Mouse (Mus musculus) testis, postnatal 14 days (tissue): ENCODE data around the gene Txlng.
"Not testable (repeated sequence)": the region's sequence is repeated elsewhere in the genome, so short reads cannot be mapped to it uniquely, and the experiment has no call there.

ENCODE experiments used
- DNase-seq: peaks from one replicate; pipeline ENCODE4 v3.0.0; 2021; ENCODE audit warnings: low spot score

Gene Txlng

GRCm38 (mm10) chrX:162829203-162829708 lies at the start of gene Txlng:
TSS of gene Txlng (minus strand) at chrX:162829454.
- DNase-seq, result peak; percentile 96

DNA sequence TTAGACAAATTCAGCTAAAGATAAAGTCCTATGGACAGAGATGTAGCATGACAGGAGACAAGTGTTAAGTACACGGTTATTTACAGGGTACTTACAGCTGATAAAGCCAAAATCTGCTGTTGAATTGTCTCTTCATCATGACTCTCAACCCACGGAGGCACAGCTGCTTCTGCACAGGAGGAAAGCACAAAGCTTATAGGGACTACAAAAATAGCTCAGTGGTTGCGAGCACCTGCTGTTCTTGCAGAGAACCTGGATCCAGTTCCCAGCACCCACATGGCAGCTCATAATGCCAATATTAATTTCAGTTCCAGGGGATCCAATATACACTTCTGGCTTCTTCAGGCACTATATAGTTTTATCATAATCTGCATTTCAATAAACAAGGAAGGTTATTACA lies 49.0 kb upstream of the Txlng start:
- DNase-seq, result no peak

DNA sequence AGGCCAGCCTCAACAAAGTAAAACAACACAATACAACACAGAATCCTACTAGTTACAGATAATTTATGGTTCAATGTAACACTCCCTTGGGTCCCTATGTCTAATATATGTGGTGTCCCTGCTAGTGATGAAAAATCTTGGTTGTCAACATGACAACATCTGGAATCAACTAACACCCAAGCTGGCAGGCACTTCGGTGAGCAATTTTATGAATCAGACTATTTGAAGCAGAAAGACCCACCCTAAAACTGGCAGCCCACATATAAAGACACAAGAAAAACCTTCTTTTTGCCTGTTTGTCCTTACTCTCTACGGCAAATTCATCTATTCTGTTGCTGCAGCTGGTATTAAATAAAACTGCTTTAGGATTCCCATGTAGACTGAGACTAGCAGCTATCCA lies 44.5 kb upstream of the Txlng start:
- DNase-seq, result no peak

GRCm38 (mm10) chrX:162871734-162872517 lies 42.7 kb upstream of the Txlng start:
- peak; percentile 38 for DNase-seq

DNA sequence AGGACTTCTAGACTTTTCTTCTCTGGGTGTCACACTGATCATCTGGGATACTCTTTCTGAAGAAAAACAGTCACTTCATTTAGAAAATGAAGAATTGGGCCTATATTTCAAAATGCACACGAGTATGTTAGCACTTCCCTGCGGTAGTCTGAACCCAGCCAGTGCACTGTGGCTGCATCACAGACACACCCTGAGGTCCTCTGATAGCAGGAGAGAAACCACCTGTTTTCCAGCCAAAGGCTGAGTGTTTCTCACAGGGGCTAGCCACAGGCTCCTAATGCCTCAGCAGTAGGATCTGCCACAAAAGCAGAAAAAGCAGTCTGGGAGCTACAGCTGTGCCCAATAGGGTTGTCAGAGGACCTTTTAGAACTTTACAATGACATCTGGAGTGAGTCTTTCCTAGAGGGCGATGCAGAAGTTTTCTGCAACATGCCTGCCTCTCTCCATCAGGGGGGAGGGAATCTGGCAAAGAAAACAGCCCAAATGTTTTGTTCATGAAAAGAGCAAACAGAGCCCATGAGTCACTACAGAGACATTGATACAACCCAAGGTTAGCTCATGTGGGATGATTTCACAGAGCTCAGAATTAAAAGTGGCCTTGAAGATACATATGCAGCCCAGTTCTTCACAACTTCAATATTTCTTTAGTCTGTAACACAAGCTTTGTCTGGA lies 39.2 kb upstream of the Txlng start:
- DNase-seq, result no peak

DNA sequence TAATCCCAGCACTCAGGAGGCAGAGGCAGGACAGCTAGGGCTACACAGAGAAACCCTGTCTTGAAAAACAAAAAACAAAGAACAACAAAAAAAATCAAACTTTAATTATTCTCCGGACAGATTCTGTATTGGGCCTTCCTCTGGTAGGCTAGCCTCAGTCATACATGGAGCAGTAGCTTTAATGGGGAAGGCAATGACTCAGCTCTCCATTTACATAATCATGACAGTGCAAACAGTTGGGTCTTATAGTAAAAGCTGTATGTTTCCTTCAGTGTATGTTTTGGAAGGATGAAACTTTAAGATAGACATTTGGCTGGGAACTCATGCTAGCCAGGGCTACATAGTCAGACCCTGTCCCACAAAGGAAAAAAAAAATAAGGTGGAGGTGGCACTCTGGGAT lies 19.4 kb upstream of the Txlng start:
- no peak for DNase-seq

GRCm38 (mm10) chrX:162845531-162845930 lies 16.3 kb upstream of the Txlng start:
- DNase-seq, result no peak

GRCm38 (mm10) chrX:162844447-162845100 lies 15.3 kb upstream of the Txlng start:
- DNase-seq, result peak; percentile 8

DNA sequence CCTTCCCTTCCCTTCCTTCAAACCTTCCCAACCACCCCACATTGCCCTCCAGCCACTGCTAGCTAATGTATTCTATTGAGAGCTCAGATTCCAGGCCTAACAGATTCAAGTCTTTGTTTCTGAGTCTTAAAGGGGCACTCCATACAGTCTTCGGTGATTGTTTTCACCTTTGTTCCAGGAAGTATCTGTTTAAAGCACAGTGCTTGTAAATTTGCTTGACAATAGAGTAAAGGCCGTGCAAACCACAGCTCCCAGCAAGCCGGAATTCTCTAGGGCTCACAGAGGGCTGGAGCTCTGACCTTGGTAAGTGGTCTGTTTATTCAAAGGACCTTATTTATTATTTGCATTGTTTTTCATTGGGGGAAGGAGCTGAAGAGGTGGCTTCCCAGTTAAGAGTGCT lies 2.8 kb upstream of the Txlng start:
- DNase-seq, result no peak

DNA sequence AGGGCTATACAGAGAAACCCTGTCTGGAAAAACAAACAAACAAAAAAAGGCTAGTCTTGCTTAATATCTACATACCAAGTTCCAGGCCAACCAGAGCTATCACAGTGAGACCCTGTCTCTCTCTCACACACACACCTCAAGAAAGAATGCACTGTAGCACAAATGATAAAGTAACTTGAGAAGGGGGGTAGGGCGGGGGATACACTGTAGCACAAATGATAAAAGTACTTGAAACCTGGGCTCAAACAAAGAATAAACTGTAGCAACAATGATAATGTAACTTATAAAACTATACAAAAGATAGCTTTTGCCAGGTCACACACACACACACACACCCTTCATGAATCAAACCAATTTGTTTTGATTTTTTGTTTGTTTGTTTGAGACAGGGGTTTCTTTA lies 2.3 kb upstream of the Txlng start:
- peak; percentile 4 for DNase-seq

DNA sequence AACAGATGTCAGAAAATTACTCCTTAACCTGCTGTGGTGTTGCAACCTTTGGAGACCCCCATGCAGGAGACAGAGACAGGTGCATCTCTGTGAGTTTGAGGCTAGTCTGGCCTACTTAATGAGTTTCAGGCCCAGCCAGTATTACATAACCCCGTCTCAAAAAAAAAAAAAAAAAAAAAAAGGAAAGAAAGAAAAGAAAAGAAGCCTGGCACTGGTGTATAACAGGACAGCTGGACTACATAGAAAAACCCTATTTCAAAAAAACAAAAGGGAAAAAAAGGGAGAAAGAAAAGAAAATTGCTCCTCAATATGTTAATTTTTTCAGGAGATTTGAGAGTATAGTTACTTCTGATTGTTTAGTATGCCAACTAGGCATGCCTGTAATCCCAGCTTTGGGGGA lies 1.8 kb upstream of the Txlng start:
- no peak for DNase-seq

- DNase-seq, result not testable (repeated sequence)
Measured at GRCm38 (mm10) chrX:162830313-162830712, 1.1 kb upstream of the Txlng start.

GRCm38 (mm10) chrX:162829741-162830140 lies 487 bp upstream of the Txlng start:
- peak; percentile 14 for DNase-seq

DNA sequence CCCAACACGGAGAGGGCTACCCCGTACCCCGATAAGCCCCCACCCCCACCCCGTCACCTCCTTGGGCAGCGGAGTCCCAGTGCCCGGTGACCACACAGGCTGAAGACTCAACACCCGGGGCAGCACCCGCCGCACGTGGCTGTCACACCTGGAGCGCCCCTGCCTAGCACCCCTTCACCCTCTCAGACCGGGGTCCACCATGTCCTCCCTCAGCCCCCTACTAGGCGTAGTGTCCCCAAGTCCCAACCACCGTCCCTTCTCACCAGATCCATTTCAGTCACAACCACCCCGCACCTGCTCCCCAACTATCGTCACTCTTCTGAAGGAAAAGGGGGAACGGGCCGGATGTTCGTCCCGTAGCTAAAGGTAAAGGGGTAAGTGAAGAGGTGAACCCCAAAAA lies 471 bp downstream of the Txlng start:
- peak; percentile 33 for DNase-seq

DNA sequence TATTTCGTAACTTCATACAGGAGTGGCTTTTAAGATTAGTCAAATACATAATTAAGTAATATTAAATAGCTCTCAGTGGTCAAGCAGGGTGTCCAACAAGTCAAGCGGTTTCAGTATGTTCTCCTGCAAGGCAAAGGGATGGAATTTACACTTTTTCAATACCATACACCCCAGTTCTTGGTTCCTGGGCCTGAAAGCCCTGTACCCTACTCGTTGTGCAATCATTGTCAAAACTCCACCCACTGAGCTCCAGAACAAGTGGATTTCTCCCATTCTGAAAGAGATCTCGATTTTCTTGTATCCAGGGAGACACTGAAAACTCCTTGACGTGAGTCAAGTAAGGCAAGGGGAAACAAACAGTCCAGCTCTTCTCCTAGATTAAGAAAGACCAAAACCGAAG lies 1.2 kb downstream of the Txlng start:
- no peak for DNase-seq

DNA sequence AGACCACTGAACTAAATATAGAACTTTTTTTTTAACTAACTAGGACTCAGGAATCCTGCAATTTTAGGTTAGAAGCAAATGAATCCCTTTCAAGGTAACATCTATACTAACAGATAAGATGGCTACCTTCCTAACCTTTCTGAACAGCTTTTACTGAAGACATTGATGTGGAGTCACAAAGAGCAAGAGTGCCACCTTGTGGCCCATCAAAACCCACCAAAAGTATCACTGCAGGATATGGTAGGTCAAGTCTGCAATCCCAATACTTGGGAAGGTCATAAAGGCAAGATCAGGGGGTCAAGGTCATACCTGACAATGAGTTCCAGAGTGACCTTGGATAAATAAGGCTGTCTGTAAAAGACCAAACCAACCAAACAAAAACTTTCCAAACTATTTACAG lies 28.9 kb downstream of the Txlng start:
- DNase-seq, result no peak

DNA sequence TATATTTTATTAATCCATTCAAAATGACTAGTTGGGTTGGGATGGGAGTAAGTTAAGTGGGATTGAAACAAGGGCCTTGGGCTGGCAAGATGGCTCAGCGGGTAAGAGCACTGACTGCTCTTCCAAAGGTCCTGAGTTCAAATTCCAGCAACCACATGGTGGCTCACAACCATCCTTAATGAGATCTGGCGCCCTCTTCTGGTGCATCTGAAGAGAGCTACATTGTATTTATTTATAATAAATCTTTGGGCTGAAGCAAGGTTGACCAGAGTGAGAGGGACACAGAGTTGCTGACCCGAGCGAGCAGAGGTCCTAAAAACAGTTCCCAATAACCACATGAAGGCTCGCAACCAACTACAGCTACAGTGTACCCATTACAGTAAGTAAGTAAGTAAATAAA lies 37.9 kb downstream of the Txlng start:
- DNase-seq, result not testable (repeated sequence)

DNA sequence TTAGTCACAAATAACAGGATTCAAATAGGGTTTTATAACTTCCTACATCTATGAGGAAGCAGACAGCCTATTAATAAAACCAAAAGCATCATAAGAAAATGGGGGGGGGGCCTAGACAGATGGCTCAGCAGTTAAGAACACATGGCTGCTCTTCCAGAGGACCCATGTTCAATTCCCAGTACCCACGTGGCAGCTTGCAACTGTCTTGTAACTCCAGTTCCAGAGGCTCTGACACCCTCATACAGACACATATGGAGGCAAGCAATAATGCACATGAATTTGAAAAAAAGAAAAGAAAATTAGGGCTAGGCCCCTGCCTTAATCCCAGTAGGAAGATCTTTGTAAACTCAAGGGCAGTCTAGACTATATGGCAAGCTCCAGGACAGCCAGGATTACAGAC lies 40.9 kb downstream of the Txlng start:
- no peak for DNase-seq

DNA sequence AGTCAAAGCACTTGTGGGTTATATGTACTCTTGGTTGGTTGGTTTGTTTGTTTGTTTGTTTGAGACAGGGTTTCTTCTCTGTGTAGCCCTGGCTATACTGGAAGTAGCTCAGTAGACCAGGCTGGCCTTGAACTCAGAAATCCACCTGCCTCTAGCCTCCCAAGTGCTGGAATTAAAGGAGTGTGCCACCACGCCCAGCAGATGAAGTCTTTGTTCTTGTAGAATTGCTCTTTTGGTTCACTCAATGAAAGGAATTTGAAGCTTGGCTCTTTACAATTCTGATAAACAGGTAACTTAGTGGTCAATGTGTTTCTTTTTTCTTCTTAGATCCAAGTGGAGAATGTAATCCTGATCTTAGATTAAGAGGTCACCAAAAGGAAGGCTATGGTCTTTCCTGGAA lies 58.5 kb downstream of the Txlng start:
- DNase-seq, result no peak

DNA sequence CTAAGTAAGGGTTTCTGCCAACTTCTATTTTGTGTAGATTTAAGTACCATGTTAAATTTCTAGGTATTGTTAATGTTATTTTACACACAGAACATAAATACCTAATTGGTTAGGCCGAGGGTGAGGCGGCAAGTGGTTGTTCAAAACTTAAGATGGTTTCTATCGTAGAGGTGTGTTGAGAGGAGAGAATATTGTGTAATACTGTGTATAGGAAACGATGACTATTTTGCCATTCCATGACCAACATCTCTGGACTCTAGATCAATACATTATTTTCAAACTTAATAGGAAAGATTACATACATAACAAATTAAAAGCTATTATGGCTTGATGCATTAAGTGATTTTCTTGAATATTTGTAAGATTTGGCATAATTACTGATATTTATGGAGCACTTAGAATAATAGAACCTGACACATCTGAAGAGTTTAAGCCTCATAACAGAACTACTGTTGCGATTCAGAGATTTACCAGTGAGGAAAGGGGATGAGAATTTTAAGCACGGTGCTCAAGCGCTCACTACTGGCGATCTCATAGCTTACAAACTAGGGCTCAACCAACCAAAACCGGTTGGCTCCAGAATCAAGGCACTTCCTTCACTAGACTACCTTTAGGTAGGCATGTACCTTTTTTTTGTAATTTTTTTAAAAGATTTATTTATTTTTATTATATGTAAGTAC lies 67.4 kb downstream of the Txlng start:
- no peak for DNase-seq

- DNase-seq, result peak; percentile 53
Measured at GRCm38 (mm10) chrX:162760958-162761515, 68.2 kb downstream of the Txlng start.
